Mouse (Mus musculus) intestine, embryonic 14.5 days (tissue): ENCODE data around the gene Aurka. TPM values are rescaled to one million over a fixed set of nuclear protein-coding genes. Genes with fewer than 3 reads are reported as not detected.

Experiments
- ATAC-seq: fragments of 200-750 bp; cut with Nextera tagmentation; replicated peaks from 2 replicates; pipeline ENCODE4 v1.8.0; 2017; ENCODE audit warnings: low read depth, moderate number of reproducible peaks, moderate TSS enrichment, moderate library complexity; ENCODE audit not compliant: low FRiP score, low TSS enrichment
- DNase-seq: peaks from one replicate; pipeline ENCODE4 v3.0.0-alpha.2; 2018; ENCODE audit warnings: low spot score
- H3K27ac ChIP-seq: fragments of 300-500 bp; sonication (generic); 2 replicates; pipeline ENCODE4 v1.5.1; 2014; ENCODE audit warnings: low read depth, mild to moderate bottlenecking, control low read depth
- H3K27me3 ChIP-seq: fragments of 300-500 bp; sonication (generic); replicated peaks from 2 replicates; pipeline ENCODE4 v1.6.1; 2014; ENCODE audit warnings: low read length, control low read depth; ENCODE audit not compliant: control insufficient read depth, insufficient read depth
- H3K36me3 ChIP-seq: fragments of 300-500 bp; sonication (generic); 2 replicates; pipeline ENCODE4 v1.6.1; 2014; ENCODE audit warnings: low read length, control low read depth; ENCODE audit not compliant: control insufficient read depth, insufficient read depth
- H3K4me1 ChIP-seq: fragments of 300-500 bp; sonication (generic); replicated peaks from 2 replicates; pipeline ENCODE4 v1.6.1; 2014; ENCODE audit warnings: low read length, control low read depth, mixed read lengths; ENCODE audit not compliant: control insufficient read depth, insufficient read depth
- H3K4me2 ChIP-seq: fragments of 300-500 bp; sonication (generic); 2 replicates; pipeline ENCODE4 v1.6.1; 2014; ENCODE audit warnings: low read length
- H3K4me3 ChIP-seq: fragments of 300-500 bp; sonication (generic); 2 replicates; pipeline ENCODE4 v1.5.1; 2014; ENCODE audit warnings: low read depth, low read length, control low read depth, mixed read lengths
- H3K9ac ChIP-seq: fragments of 300-500 bp; sonication (generic); 2 replicates; pipeline ENCODE4 v1.6.1; 2014; ENCODE audit warnings: mild to moderate bottlenecking, low read length
- H3K9me3 ChIP-seq: fragments of 300-500 bp; sonication (generic); 2 replicates; pipeline ENCODE4 v1.6.1; 2016; ENCODE audit warnings: low read length, control low read depth; ENCODE audit not compliant: control insufficient read depth
- WGBS: fragments of 180-500 bp; shearing (Covaris S2); extraction: QIAGEN DNeasy Blood & Tissue Kit; methylation state at CpG from one replicate; pipeline ENCODE4 v1.1.7; 2014; 5-methylcytosine and 5-hydroxymethylcytosine counted together
- polyA plus RNA-seq: library from polyadenylated mRNA; unstranded; fragments of >200 nt; fragmentation: Nextera tagmentation; extraction: Ambion mirVana; gene quantifications from 2 replicates; pipeline ENCODE4 v1.2.1, GENCODE M21; 2014

The Aurka gene
- polyA plus RNA-seq, 1 experiment from 2014 or later: 121 TPM

GRCm38 (mm10) chr2:172394052-172394392 is 23.7 kb upstream of the Aurka start:
- no peak overlapping the region for H3K4me3 ChIP-seq
- H3K4me2 ChIP-seq: no peak overlapping the region
- ATAC-seq (no peak), DNase-seq (no peak)
- H3K27ac ChIP-seq: no peak overlapping the region
- H3K27me3 ChIP-seq: no peaks in the 10 kb centered on the region
- no peak overlapping the region for H3K9ac ChIP-seq
- H3K36me3 ChIP-seq: no peaks in the 10 kb centered on the region
- WGBS: 70% methylated on average over 2 of the region's 2 CpGs
- H3K9me3 ChIP-seq: no peaks in the 10 kb centered on the region
- no peaks in the 10 kb centered on the region for H3K4me1 ChIP-seq

- Histone ChIP-seq H3K4me2 (no peak within 1 kb of the TSS), H3K9ac (no peak within 1 kb of the TSS), H3K4me1 (no peaks in the 10 kb centered on the region), H3K36me3 (no peaks in the 10 kb centered on the region), H3K27me3 (no peaks in the 10 kb centered on the region), H3K9me3 (no peaks in the 10 kb centered on the region), H3K4me3 (no peak within 1 kb of the TSS), H3K27ac (no peak within 1 kb of the TSS)
- 22% methylated on average over 13 of the region's 13 CpGs for WGBS
- DNase-seq (no peak), ATAC-seq (no peak)
These were observed 23.2 kb upstream of the Aurka start, which contains the start of gene Cass4 for GRCm38 (mm10) chr2:172393391-172394051. TSS of gene Cass4 (plus strand) at chr2:172393794.

GRCm38 (mm10) chr2:172392041-172392521 is 21.7 kb upstream of the Aurka start:
- no peaks in the 10 kb centered on the region for H3K9me3 ChIP-seq
- WGBS: 54% methylated on average over 10 of the region's 10 CpGs
- no peak for ATAC-seq

GRCm38 (mm10) chr2:172390341-172390740 is 20.0 kb upstream of the Aurka start:
- no peak for ATAC-seq
- Histone ChIP-seq H3K4me3 (no peak overlapping the region), H3K27ac (no peak overlapping the region), H3K27me3 (no peaks in the 10 kb centered on the region), H3K4me2 (no peak overlapping the region), H3K4me1 (no peaks in the 10 kb centered on the region), H3K36me3 (no peaks in the 10 kb centered on the region), H3K9ac (no peak overlapping the region), H3K9me3 (no peaks in the 10 kb centered on the region)
- DNase-seq: no peak
- WGBS: 20% methylated on average over 6 of the region's 6 CpGs

More at GRCm38 (mm10) chr2:172392041-172392521, 21.7 kb upstream of the Aurka start:
- H3K9ac ChIP-seq: no peak overlapping the region
- no peak for DNase-seq
- no peak overlapping the region for H3K4me3 ChIP-seq
- no peaks in the 10 kb centered on the region for H3K27me3 ChIP-seq
- H3K36me3 ChIP-seq: no peaks in the 10 kb centered on the region
- no peak overlapping the region for H3K4me2 ChIP-seq
- H3K4me1 ChIP-seq: no peaks in the 10 kb centered on the region
- no peak overlapping the region for H3K27ac ChIP-seq

GRCm38 (mm10) chr2:172384715-172385114 is 14.4 kb upstream of the Aurka start:
- Histone ChIP-seq H3K27ac (no peak overlapping the region), H3K27me3 (no peaks in the 10 kb centered on the region), H3K4me2 (no peak overlapping the region), H3K9ac (no peak overlapping the region), H3K9me3 (no peaks in the 10 kb centered on the region), H3K4me1 (no peaks in the 10 kb centered on the region), H3K36me3 (peaks cover 35% of the 10 kb centered on the region), H3K4me3 (no peak overlapping the region)
- no peak for ATAC-seq
- DNase-seq: no peak
- 86% methylated on average over 3 of the region's 3 CpGs for WGBS

GRCm38 (mm10) chr2:172381898-172382297 is 11.6 kb upstream of the Aurka start:
- H3K9ac ChIP-seq: no peak overlapping the region
- no peaks in the 10 kb centered on the region for H3K4me1 ChIP-seq
- H3K4me2 ChIP-seq: no peak overlapping the region
- no peaks in the 10 kb centered on the region for H3K27me3 ChIP-seq
- no peak overlapping the region for H3K4me3 ChIP-seq
- DNase-seq (no peak), ATAC-seq (no peak)
- H3K36me3 ChIP-seq: peaks cover 63% of the 10 kb centered on the region
- H3K27ac ChIP-seq: no peak overlapping the region
- WGBS: 90% methylated on average over 12 of the region's 12 CpGs
- no peaks in the 10 kb centered on the region for H3K9me3 ChIP-seq

GRCm38 (mm10) chr2:172381341-172381740 is 11.0 kb upstream of the Aurka start:
- DNase-seq: no peak
- Histone ChIP-seq H3K27me3 (no peaks in the 10 kb centered on the region), H3K9me3 (no peaks in the 10 kb centered on the region), H3K27ac (no peak overlapping the region), H3K4me1 (no peaks in the 10 kb centered on the region), H3K4me3 (no peak overlapping the region), H3K9ac (no peak overlapping the region), H3K36me3 (peaks cover 68% of the 10 kb centered on the region), H3K4me2 (no peak overlapping the region)
- ATAC-seq: no peak
- WGBS: 97% methylated on average over 11 of the region's 11 CpGs

GRCm38 (mm10) chr2:172380513-172380912 is 10.2 kb upstream of the Aurka start:
- H3K4me3 ChIP-seq: no peak overlapping the region
- H3K27me3 ChIP-seq: no peaks in the 10 kb centered on the region
- WGBS: 94% methylated on average over 17 of the region's 17 CpGs
- ATAC-seq (no peak), DNase-seq (no peak)
- no peak overlapping the region for H3K27ac ChIP-seq
- H3K4me1 ChIP-seq: no peaks in the 10 kb centered on the region
- H3K36me3 ChIP-seq: peaks cover 76% of the 10 kb centered on the region
- H3K4me2 ChIP-seq: no peak overlapping the region
- H3K9ac ChIP-seq: no peak overlapping the region
- no peaks in the 10 kb centered on the region for H3K9me3 ChIP-seq

- no peak for DNase-seq
- Histone ChIP-seq H3K4me3 (no peak overlapping the region), H3K9me3 (no peaks in the 10 kb centered on the region), H3K4me1 (no peaks in the 10 kb centered on the region), H3K27me3 (no peaks in the 10 kb centered on the region), H3K9ac (no peak overlapping the region), H3K36me3 (peaks cover 96% of the 10 kb centered on the region), H3K27ac (no peak overlapping the region), H3K4me2 (no peak overlapping the region)
- 77% methylated on average over 7 of the region's 7 CpGs for WGBS
- no peak for ATAC-seq
These were observed 8.0 kb upstream of the Aurka start for GRCm38 (mm10) chr2:172378332-172378731.
